Mouse (Mus musculus): ENCODE measurements around the gene Adra1b.

Adra1b gene

DNA sequence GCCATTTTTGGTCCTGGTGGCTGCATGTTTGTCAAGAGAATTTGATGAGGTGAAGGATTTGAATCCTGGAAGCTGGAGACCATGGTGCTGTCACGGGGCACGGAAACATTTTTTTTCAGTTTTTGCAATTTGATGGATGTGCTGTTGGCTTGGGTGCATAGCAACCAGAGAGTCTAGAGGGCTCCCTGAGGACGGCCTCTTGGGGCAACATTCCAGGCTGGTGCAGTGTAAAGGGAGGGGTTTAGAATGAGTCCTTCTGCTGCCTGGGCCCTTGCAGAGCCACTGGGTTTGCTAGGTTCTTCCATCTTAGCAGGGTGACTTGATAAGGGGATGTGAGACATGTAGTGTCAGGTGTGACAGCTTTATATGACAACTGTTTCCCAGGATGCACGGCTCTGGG lies 8.5 kb downstream of the Adra1b start:
- DNase-seq, result no peak

GRCm38 (mm10) chr11:43891457-43891856 lies 9.6 kb downstream of the Adra1b start:
- DNase-seq, result no peak

DNA sequence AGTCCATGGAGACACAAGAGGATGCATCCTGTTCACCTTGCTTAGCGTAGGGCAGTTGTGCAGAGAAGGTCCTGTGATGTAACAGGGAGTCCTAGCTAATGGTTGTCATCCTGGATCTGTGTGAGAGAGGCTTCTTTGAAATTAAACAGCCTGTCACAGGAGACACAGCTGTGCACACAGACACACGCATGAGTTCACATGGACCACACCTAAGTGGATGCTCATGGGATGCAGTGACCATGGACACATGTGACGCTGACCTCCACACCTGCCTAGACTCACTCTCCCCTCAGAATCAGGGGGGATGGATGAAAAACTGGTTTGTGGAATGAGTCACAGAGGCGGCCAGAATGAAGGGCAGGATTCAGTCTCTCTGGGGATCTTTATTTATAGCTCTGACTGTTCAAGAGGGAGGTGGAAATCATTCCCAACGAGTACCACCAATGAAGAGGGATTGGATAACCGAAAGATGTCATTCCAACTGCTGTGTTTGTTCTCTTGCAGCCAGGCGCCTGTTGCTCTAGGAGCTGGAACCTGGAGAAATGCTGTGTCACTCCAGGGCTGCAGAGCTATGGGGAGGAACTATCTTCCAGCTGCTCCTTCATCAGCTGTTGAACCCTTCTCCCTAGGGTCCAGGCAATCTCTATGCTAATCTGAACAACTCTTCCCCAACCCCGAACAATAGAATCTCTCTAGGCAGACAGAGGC lies 11.6 kb downstream of the Adra1b start:
- no peak for DNase-seq

DNA sequence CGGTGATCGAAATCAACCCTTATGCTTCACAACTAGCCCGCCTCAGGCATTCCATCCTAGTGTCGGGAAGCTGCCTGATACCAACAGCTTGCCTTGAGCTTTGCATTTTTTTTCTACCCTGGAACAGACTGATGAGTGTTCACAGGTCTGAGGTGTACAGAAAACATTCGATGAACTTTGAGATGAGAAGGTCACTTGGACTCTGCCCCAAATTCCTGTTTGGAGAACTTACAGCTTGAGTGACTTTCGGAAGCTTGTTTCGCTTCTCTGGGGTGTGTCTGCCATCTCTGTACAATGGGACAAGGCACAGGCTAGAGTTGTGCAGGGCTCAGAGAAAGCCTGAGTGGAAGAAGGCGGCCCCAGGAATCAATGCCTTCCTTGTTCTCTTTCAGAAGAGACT lies 12.3 kb downstream of the Adra1b start:
- no peak for DNase-seq

GRCm38 (mm10) chr11:43887597-43887996 lies 13.4 kb downstream of the Adra1b start:
- DNase-seq, result no peak

GRCm38 (mm10) chr11:43884521-43884920 lies 16.5 kb downstream of the Adra1b start:
- no peak for DNase-seq

DNA sequence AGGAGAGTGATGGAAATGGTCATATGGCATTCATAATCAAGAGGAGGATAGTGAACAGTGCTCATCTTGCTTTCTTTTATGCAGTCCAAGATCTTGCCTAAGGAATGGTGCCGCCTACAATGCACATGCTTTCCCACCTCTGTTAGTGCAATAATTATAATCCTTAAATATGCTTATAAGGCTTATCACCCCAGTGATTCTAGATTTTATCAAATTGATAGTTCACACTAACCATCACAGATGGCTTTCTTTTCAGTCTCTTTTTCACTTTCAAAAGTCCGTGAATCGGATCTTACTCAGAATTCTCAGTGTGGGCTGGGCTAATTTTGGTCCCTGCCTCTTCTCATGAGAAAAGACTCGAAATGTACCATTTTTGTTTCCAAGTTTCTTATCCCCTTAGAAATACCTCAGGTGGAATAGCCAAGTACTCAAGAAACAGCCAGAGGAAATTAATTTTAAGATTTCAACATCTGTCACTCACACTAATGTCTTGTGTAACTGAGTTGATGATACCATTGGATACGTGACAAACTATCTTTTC lies 17.3 kb downstream of the Adra1b start:
- DNase-seq, result no peak

DNA sequence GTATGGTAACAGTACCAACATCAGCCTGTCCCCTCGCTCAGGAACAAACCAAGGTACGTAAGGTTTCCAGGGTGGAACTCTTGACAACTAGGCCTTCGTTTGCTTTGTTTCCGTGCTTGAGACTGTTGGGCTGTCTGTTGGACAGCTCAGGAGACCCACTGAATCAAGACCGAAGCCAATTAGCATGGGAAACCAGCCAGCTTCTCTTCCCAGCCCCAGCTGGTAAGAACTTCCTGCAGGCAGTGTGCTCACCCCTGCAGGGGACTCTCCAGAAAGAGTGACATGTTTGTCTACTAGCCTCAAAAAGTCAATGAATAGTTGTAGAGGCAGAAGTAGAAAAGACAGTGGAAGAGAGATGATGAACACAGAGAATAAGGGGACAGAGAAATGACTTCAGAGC lies 23.8 kb downstream of the Adra1b start:
- DNase-seq, result no peak

- no peak for DNase-seq
Observed at GRCm38 (mm10) chr11:43867721-43868281, 33.2 kb downstream of the Adra1b start.

DNA sequence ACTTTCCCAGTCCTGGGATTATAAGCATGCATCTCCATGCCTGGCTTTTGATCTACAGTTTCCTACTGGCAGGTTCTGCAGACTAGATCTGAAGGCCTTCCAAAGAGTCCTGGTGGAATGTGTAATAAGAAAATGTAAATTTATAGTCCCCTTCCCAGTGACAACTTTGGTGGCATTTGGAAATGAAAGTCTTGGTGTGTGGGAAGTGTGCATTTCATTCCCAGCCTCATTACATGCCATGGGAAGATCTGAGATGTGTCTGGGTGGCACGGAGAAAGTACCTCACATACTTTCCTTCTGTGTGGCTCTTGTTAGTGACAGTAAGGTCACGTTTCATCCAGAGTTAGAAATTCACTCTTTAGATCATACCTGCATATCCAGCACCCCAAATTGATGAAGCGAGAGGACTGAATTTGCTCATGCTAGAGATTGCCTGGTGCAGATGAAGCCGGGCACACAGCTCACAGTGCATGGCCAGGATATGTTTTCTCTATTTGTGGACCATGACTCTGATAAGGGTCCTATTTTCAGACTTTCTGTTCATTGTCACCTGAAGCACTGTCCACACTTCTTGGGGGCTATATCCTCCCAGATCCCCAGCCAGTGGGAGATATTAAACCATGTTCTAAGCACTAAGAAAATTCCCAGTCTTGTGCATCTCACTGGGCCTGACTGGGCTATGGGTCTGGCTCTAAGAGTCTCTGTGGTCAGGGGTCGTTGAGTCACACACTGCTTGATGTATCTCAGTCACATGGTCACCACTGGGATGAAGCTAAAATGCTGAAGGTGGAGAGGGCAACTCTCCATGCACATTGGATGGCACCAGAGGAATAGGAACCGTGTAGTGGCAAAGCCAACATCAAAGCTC lies 35.5 kb downstream of the Adra1b start:
- DNase-seq, result no peak

DNA sequence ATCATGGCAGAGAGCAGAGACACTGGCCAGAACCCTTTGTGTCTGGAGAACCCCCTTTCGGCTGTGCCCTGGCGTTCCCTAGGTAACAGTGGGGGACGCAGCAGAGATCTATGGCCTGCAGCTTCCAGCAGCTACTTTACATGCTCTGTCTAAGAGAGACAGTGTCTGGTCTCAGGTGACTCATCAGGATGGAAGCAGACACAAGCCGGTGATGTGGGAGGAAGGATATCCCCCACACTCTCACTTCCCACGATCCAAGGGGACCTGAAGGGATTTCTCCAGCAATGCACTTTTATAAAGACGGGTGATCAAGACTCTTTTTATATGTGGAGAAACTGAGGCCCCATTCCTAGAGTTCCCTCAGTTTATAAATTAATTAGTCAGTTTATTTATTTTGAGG lies 48.0 kb downstream of the Adra1b start:
- DNase-seq, result no peak

DNA sequence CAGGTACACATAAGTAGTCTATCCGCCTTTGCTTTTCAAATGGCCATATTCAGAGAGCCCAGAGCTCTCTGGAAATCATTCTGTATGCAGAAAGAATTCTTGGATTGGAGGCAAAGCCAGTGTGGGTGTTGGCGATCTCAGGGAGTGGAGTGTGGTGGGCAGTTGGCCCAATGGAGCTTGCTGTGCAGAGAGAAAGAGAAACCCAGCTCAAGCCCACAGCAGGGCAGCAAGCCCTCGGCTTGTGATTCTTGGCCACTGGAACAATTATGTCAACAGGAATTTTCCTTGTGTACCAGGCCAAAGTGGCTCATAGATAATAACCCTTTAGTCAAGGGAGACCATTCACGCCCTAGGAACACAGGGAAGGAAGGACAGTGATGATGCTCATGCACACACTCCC lies 53.0 kb downstream of the Adra1b start:
- no peak for DNase-seq

- DNase-seq, result no peak
Observed at GRCm38 (mm10) chr11:43841596-43841995, 59.4 kb downstream of the Adra1b start.

DNA sequence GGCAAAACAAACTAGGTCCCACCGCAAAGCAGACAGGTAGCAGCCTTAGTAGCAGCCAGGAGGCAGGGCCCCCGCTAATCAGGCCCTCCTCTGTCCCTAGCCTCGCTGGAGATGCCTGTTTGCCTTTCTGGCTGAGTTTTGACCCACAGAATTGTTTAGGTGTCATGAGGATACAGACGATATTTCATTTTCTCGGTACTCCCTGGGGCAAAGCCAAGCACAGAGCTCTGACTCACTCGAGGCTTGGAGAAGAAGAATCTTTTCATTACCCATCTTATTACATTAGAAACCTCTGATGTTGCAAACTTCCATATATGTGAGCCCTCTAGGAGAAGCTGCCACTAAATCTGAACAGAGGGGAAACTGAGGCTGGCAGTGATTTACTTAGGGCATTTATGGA lies 60.5 kb downstream of the Adra1b start:
- no peak for DNase-seq

DNA sequence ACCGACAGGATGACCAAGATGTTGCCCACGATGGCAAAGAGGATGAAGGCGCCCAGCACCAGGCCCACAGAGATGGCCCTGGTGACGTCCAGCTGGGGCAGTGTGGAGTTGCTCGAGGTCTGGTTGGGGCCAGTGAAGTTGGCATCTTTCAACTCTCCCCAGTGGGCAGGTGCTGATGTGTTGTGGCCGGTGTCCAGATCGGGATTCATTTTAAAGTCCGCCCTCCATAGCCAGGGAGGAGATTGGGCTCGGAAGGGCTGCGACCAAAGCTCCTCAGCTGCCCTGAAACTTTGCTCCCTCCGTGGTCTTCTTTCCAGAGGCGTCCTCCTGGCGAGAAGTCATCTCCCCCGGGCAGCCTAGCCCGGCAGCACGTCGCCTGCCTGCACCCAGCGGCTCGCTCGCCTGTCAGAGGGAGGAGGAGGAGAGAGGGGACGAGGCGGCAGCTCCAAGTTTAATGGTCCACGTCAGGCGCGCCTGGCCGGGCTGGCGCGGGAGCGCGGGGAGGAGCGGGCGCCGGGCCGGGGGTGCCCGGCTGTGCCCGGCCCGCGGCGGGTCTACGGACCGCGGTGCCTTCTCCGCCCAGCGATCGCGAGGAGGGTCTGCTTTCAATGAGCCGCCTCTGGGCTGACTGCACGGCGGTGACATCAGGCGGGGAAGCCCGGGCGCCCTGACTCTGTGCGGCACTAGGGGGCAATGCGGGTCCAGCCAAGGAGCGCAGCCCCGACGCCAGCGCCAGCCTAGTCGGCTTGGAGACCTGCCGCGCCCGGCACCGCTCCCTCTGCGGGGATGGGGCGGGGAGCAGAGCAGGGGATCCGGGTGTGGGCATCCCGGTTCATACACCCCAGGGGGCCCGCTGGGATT lies 64.9 kb downstream of the Adra1b start:
- peak; percentile 78 for DNase-seq

DNA sequence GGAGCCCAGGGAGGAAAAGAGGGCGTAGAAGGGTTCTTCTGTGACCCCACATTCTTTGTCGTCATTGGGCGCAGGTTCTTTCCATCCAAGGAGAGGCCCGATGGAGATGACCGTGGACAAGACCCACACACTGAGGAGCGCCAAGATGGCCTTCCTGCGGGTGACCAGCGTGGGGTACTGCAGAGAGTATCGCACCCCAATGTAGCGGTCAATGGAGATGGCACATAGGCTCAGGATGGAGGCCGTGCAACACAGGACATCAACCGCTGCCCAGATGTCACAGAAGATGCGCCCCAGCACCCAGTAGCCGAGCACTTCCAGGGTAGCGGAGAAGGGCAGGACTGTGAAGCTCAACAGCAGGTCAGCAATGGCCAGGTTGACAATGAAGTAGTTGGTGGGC lies 65.6 kb downstream of the Adra1b start:
- no peak for DNase-seq

GRCm38 (mm10) chr11:43834531-43834930 lies 66.5 kb downstream of the Adra1b start:
- DNase-seq, result no peak

GRCm38 (mm10) chr11:43831530-43831929 lies 69.5 kb downstream of the Adra1b start:
- DNase-seq, result no peak

- no peak for DNase-seq
Observed at GRCm38 (mm10) chr11:43826769-43827168, 74.2 kb downstream of the Adra1b start.

- DNase-seq, result no peak
Observed at GRCm38 (mm10) chr11:43823349-43823748, 77.7 kb downstream of the Adra1b start.

DNA sequence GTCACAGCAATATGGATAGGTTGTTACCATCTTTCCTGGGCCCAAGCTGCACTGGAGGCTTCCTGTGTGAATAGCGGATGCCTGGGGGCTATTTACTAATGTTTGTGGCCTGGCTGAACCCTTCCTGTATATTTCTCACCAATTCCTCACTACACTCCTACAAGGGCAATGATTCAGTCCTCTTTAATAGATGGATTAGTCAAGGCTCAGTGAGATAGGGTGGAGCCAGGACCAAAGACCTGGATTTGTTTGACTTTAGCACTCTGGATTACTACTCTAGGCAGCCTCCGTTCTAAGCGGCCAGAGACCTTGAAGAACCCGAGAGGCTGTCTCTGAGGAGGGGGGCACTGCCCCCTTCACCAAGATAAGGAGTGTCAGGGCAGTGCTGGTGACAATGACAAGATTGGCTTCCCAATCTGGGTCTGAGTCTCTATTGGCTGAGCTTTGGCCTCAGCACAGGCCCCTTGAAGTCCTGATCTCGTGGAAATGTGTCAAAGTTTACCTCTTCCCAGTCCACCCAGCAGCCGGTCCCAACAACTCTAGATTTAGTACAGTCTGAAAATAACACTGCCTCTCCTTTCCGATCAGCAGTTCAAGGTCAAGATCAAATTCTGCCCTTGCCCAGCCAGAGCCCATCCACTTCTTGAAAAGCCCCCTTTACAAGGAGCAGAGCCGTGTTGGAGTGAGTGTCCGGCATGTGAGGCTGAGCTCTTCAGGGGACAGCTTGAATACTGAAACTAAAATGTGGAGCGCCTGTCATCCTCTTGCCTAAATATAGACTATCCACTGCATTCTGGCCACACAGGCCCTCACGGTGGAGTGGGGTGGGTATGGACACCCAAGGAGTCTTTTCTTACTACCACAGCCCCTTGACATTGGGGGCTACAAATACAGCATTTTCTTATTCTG lies 80.2 kb downstream of the Adra1b start:
- no peak for DNase-seq

All from right cerebral cortex, postnatal 25 days (tissue).